Mouse (Mus musculus) heart, adult 2 months (tissue): ENCODE results near the gene Rps3. TPM values are rescaled to one million over a fixed set of nuclear protein-coding genes. Genes with fewer than 3 reads are reported as not detected.

Source experiments
- DNase-seq, 2 experiments: peaks; one replicate each; pipeline ENCODE4 v3.0.0; 2021
- H3K27ac ChIP-seq: fragments of 200-600 bp; 2 replicates; pipeline ENCODE4 v1.8.1; 2022
- H3K27me3 ChIP-seq: fragments of 200-500 bp; 2 replicates; pipeline ENCODE4 v1.6.1; 2012; ENCODE audit warnings: mild to moderate bottlenecking, low read length, inconsistent platforms, mixed read lengths; ENCODE audit not compliant: control insufficient read depth, insufficient read depth
- H3K36me3 ChIP-seq: fragments of 200-500 bp; 2 replicates; pipeline ENCODE4 v1.6.1; 2012; ENCODE audit warnings: low read length, inconsistent platforms; ENCODE audit not compliant: control insufficient read depth, insufficient read depth
- H3K4me1 ChIP-seq: fragments of 200-500 bp; 2 replicates; pipeline ENCODE4 v1.6.1; 2011; ENCODE audit warnings: low read length; ENCODE audit not compliant: control insufficient read depth, insufficient read depth
- H3K4me3 ChIP-seq: fragments of 200-600 bp; 2 replicates; pipeline ENCODE4 v1.8.1; 2022
- H3K79me2 ChIP-seq: fragments of 200-500 bp; replicated peaks from 2 replicates; pipeline ENCODE4 v1.6.1; 2012; ENCODE audit warnings: mild to moderate bottlenecking, inconsistent platforms, low read length, moderate library complexity, mixed read lengths; ENCODE audit not compliant: control insufficient read depth, insufficient read depth
- H3K9ac ChIP-seq: fragments of 200-500 bp; 2 replicates; pipeline ENCODE4 v1.6.1; 2012; ENCODE audit warnings: low read depth, mild to moderate bottlenecking, control low read depth, inconsistent platforms, low read length, mixed read lengths
- CTCF ChIP-seq: fragments of 200-600 bp; IDR thresholded peaks from 2 replicates; pipeline ENCODE4 v1.8.1; 2022; ENCODE audit warnings: antibody characterized with exemption, mild to moderate bottlenecking, moderate library complexity
- EP300 ChIP-seq: fragments of 200-500 bp; IDR thresholded peaks from 2 replicates; pipeline ENCODE4 v1.6.1; 2011; ENCODE audit warnings: low read depth, low read length, control low read depth; ENCODE audit not compliant: insufficient read depth
- POLR2A ChIP-seq: fragments of 200-500 bp; IDR thresholded peaks from 2 replicates; pipeline ENCODE4 v1.6.1; 2011; ENCODE audit warnings: mild to moderate bottlenecking, low read depth, low read length, control low read depth; ENCODE audit not compliant: insufficient read depth
- WGBS: fragments of 180-500 bp; shearing (Covaris S2); methylation state at CpG from one replicate; pipeline ENCODE4 v1.1.7; 2018; 5-methylcytosine and 5-hydroxymethylcytosine counted together
- intact Hi-C: fragments of 180-260 bp; cut with DNase I; formaldehyde crosslinking; loops from one replicate; pipeline ENCODE4 v1.15.1; 2025
- polyA plus RNA-seq: library from polyadenylated mRNA; depleted of rRNA; stranded (reverse); fragments of >200 nt; gene quantifications from 2 replicates; pipeline ENCODE4 v1.2.3, GENCODE M21; 2012
- total RNA-seq, 2 experiments: library from RNA; stranded (reverse); gene quantifications; 2 replicates each; pipeline ENCODE4 v1.2.3; 2021

Rps3 gene
- total and polyA plus RNA-seq, 3 experiments: 196 to 361 (median 316) TPM

DNA sequence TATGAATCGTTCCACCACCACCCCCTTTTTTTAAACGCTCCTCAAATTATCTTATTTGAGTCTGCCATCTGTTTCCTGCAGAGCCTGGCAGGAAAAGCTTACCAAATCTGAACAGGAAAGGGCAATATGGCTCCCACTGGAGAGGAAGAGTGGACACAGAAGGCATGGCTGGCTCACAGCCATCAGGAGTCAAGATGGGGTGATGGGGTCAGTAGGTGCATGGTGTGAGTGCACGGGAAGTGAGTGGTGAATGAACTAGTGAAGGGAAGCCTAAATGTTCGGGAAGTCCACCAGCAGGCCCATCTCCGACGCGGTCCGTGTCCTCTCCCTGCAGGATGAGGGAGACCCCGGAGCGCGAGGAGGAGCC, 15.6 kb downstream of the Rps3 start:
- 12% methylated on average over 11 of the region's 11 CpGs for WGBS
- Histone ChIP-seq H3K79me2 (no peaks in the 10 kb centered on the region), H3K4me3 (peak overlapping the region; percentile 49), H3K27me3 (no peaks in the 10 kb centered on the region), H3K27ac (peak overlapping the region; percentile 41), H3K4me1 (peaks cover 2% of the 10 kb centered on the region), H3K9ac (peak overlapping the region; percentile 52), H3K36me3 (no peaks in the 10 kb centered on the region)
- no peak for DNase-seq
- TF ChIP-seq EP300 (no peak), CTCF (no peak), POLR2A (no peak)
- intact Hi-C loops: no loop called here

DNA sequence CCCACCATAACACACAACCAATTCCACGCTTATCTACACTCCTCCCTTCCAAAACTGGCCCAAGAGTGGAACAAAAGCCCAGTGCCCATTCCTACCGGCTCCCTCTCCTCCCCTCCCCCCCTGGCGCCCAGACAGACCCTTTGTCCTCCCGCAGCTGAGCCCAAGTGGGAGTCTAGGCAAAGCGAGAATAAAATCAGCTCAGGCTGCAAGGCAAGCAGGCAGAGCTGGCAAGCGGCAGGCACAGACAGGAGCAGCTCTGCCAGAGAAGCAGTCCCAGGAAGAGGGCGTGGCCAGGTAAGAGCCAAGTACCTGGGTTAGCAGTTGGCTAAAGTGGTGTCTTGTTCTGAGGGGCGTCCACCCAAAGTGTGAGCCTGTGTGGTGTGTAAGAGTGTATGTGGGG, 17.7 kb downstream of the Rps3 start, which contains the start of gene Klhl35:
Gene Klhl35 (plus strand): TSS at position 194 of the 400 bp plus-strand sequence.
- Histone ChIP-seq H3K36me3 (no peaks in the 10 kb centered on the region), H3K79me2 (no peaks in the 10 kb centered on the region), H3K4me3 (no peak within 1 kb of the TSS), H3K27me3 (no peaks in the 10 kb centered on the region), H3K9ac (no peak within 1 kb of the TSS), H3K27ac (no peak within 1 kb of the TSS), H3K4me1 (peaks cover 2% of the 10 kb centered on the region)
- 34% methylated on average over 8 of the region's 8 CpGs for WGBS
- DNase-seq: no peak
- TF ChIP-seq CTCF: no peak
- TF ChIP-seq EP300: no peak
- TF ChIP-seq POLR2A: no peak
- intact Hi-C loops: no loop called here

DNA sequence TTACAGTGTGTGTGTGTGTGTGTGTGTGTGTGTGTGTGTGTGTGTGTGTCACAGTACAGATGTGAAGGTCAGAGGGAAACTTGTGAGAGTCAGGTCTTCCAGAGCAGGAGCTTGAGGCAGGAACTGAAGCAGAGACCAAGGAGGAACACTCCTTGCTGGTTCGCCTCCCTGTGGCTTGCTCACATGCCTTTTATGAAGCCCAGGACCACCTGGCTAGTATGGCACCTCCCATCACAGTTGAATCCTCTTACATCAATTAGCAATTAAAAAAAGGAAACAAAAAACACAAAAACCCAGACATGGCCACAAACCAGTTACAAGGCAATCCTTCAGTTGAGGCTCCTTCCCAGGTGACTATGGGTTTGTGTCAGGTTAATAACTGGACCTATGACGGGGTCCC, 20.4 kb downstream of the Rps3 start:
- Histone ChIP-seq H3K9ac (no peak overlapping the region), H3K27me3 (no peaks in the 10 kb centered on the region), H3K79me2 (no peaks in the 10 kb centered on the region), H3K4me1 (peaks cover 2% of the 10 kb centered on the region), H3K36me3 (no peaks in the 10 kb centered on the region), H3K27ac (no peak overlapping the region), H3K4me3 (no peak overlapping the region)
- no peak for DNase-seq
- no peak for TF ChIP-seq POLR2A
- TF ChIP-seq EP300: no peak
- no peak for TF ChIP-seq CTCF
- 85% methylated on average over 2 of the region's 2 CpGs for WGBS
- intact Hi-C loops: no loop called here

DNA sequence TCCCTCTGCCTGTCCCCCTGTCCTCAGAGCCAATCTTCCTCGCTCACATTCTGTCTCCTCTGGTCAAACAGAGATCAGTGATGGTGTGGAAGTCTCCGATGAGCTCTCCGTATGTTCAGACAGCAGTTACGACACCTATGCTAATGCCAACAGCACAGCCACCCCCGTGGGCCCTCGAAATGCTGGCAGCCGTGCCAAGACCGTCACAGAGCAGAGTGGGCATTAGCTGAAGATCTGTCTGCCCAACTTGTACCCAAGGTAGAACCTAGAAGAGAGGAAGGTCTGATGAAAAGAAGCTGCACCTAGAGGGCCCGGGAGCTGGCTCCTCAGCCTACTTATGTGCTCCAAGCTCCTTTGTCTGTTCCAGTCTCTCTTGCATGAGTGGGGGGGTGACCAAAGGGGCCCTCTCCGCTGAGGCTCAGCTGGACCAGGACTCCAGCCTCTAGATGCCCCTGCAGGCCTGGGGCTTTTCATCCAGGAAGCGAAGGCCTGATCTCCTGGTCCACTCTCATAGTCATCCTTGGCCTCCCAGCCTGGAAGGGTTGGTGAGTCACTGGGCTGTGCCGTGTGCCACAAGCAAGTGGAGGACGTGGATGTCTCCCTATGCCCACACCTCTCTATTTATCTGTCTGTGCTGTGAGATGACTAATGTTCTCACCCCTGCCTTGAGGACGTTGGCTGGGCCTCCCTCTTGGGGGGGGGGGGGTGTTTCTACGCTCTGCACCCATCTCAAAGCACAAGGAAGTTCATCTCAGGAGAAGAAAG, 23.5 kb downstream of the Rps3 start:
- TF ChIP-seq POLR2A (no peak), EP300 (no peak), CTCF (no peak)
- H3K27me3 ChIP-seq: no peaks in the 10 kb centered on the region
- DNase-seq: no peak
- no peaks in the 10 kb centered on the region for H3K36me3 ChIP-seq
- H3K79me2 ChIP-seq: no peaks in the 10 kb centered on the region
- WGBS: 87% methylated on average over 15 of the region's 15 CpGs
- H3K27ac ChIP-seq: no peak overlapping the region
- intact Hi-C loops: no loop called here
- H3K9ac ChIP-seq: no peak overlapping the region
- H3K4me1 ChIP-seq: no peaks in the 10 kb centered on the region
- no peak overlapping the region for H3K4me3 ChIP-seq

DNA sequence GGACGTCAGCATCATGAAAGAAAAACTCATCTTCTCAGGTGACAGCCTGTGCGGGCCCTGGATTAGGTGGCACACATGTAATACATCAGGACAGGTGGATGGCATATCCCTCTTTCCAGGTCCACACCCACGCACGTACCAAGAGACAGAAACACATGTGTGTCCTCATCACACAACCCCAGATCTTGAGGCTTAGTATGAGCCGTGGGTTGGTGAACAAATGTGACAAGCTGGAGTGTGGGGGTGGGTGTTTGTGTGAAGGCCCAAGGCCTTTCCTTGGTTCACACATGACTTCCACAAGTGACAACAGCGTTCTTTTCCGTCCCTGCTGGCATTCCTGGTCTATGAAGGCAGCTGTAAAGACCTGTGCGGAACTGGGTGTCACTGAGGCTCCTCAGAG, 24.7 kb downstream of the Rps3 start:
- intact Hi-C loops: no loop called here
- Histone ChIP-seq H3K36me3 (no peaks in the 10 kb centered on the region), H3K9ac (no peak overlapping the region), H3K4me3 (no peak overlapping the region), H3K4me1 (no peaks in the 10 kb centered on the region), H3K27me3 (no peaks in the 10 kb centered on the region), H3K79me2 (no peaks in the 10 kb centered on the region), H3K27ac (no peak overlapping the region)
- WGBS: 89% methylated on average over 8 of the region's 8 CpGs
- no peak for DNase-seq
- no peak for TF ChIP-seq EP300
- TF ChIP-seq POLR2A: no peak
- no peak for TF ChIP-seq CTCF

DNA sequence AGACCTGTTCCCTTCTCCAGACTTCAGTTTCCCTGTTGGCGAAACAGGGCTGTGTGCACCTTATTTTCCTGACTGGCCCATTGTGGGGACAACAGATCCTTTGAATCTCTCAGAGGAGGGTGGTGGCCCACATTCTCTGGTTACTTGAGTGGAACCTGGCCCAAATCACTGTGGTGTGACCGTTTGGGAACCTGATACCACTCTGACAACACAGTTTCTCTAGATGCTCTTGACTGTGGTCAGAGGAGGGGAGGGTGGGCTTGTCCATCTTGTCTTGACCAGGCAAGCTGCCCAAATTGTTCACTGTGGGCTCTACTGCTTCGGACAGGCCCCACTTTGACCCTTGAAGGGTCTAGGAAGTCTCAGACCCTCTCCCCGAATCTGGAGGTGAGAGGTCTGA, 29.5 kb downstream of the Rps3 start:
- Histone ChIP-seq H3K79me2 (no peaks in the 10 kb centered on the region), H3K36me3 (no peaks in the 10 kb centered on the region), H3K9ac (no peak overlapping the region), H3K4me1 (no peaks in the 10 kb centered on the region), H3K27ac (no peak overlapping the region), H3K4me3 (no peak overlapping the region), H3K27me3 (no peaks in the 10 kb centered on the region)
- intact Hi-C loops: no loop called here
- TF ChIP-seq POLR2A (no peak), EP300 (no peak), CTCF (no peak)
- DNase-seq: no peak
- 78% methylated on average over 4 of the region's 4 CpGs for WGBS
